Mouse (Mus musculus) kidney, postnatal 4 days (tissue): Measurements from ENCODE around the gene Dhcr7.

Experiments
- DNase-seq, 2 experiments: peaks; one replicate each; pipeline ENCODE4 v3.0.0; 2021; ENCODE audit warnings: mixed read lengths in 2 of 2

Gene Dhcr7

GRCm38 (mm10) chr7:143833581-143834190, 10.7 kb downstream of the Dhcr7 start:
- DNase-seq: no peak

GRCm38 (mm10) chr7:143834316-143834715, 11.4 kb downstream of the Dhcr7 start:
- no peak for DNase-seq

GRCm38 (mm10) chr7:143834972-143835371, 12.0 kb downstream of the Dhcr7 start:
- DNase-seq: no peak

- no peak for DNase-seq
These were observed 14.9 kb downstream of the Dhcr7 start for GRCm38 (mm10) chr7:143837705-143838358.

GRCm38 (mm10) chr7:143840121-143840520, 17.2 kb downstream of the Dhcr7 start:
- DNase-seq: no peak

GRCm38 (mm10) chr7:143841301-143841700, 18.4 kb downstream of the Dhcr7 start:
- no peak for DNase-seq

GRCm38 (mm10) chr7:143848127-143848767, 25.3 kb downstream of the Dhcr7 start:
- DNase-seq: no peak

- no peak for DNase-seq
These were observed 26.0 kb downstream of the Dhcr7 start for GRCm38 (mm10) chr7:143848768-143849482.

GRCm38 (mm10) chr7:143866538-143866937, 43.6 kb downstream of the Dhcr7 start, which contains the start of gene Gm498:
Gene Gm498 (plus strand): TSS chr7:143866838.
- no peak for DNase-seq

GRCm38 (mm10) chr7:143868874-143869273, 45.9 kb downstream of the Dhcr7 start:
- no peak for DNase-seq

GRCm38 (mm10) chr7:143883717-143884116, 60.8 kb downstream of the Dhcr7 start:
- no peak for DNase-seq

- no peak for DNase-seq
These were observed 68.2 kb downstream of the Dhcr7 start for GRCm38 (mm10) chr7:143891146-143891545.

- no peak for DNase-seq
These were observed 69.4 kb downstream of the Dhcr7 start for GRCm38 (mm10) chr7:143892361-143892760.
